ENCODE assay signal across 22 mouse cellular contexts in genomic region chr8:6166433-6166832, GRCm38 (mm10).
DNase-seq lines count a peak whose midpoint lies in the region; ATAC-seq and TF ChIP-seq lines count a peak whose summit lies in the region.
"Had no signal": no experiment of that assay in that cellular context is flagged by ENCODE, and none has a peak within 500 bp of the region (broad histone marks: within the 10 kb centered on the region; RNA-seq: fewer than 3 reads in every experiment).

No protein-coding gene starts in this region.

- ATAC-seq in forebrain, embryonic 14.5 days, result no peak
- peak; percentile 70 for ATAC-seq in forebrain, embryonic 16.5 days
- ATAC-seq in forebrain, embryonic 13.5 days, result no peak; the same call in 1 of the 2 replicates
- ATAC-seq: activated CD4-positive, CD25-positive, alpha-beta regulatory T cell, adult 4 months; CD4-positive, CD25-positive, alpha-beta regulatory T cell, adult 4 months; Patski had no signal

- H3K27ac ChIP-seq in forebrain, embryonic 14.5 days (ENCODE audit: low read depth, low read length), result no peak overlapping the region
- H3K27ac ChIP-seq in forebrain, embryonic 10.5 days, result no peak overlapping the region
- no peak overlapping the region for H3K27ac ChIP-seq in forebrain, embryonic 16.5 days (ENCODE audit: low read length)
- no peak overlapping the region for H3K27ac ChIP-seq in forebrain, embryonic 13.5 days

- no peaks in the 10 kb centered on the region for H3K36me3 ChIP-seq in forebrain, embryonic 14.5 days (ENCODE audit: control insufficient read depth, insufficient read depth, low read length)
- H3K36me3 ChIP-seq in forebrain, embryonic 10.5 days (replicated peaks), result no peaks in the 10 kb centered on the region
- H3K36me3 ChIP-seq in forebrain, embryonic 16.5 days (ENCODE audit: control insufficient read depth, insufficient read depth), result no peaks in the 10 kb centered on the region
- no peaks in the 10 kb centered on the region for H3K36me3 ChIP-seq in forebrain, embryonic 13.5 days (ENCODE audit: poor library complexity, severe bottlenecking)
- H3K36me3 ChIP-seq: G1E had no signal

- intact Hi-C loops in heart, postnatal 25 days (cut with DNase I), result no loop called here

- H3K27me3 ChIP-seq in forebrain, embryonic 14.5 days (replicated peaks; ENCODE audit: control insufficient read depth, insufficient read depth, low read length), result no peaks in the 10 kb centered on the region
- no peaks in the 10 kb centered on the region for H3K27me3 ChIP-seq in forebrain, embryonic 10.5 days (ENCODE audit: poor library complexity, severe bottlenecking)
- H3K27me3 ChIP-seq in forebrain, embryonic 16.5 days (replicated peaks; ENCODE audit: control insufficient read depth, insufficient read depth, low read length), result no peaks in the 10 kb centered on the region
- no peaks in the 10 kb centered on the region for H3K27me3 ChIP-seq in forebrain, embryonic 13.5 days
- H3K27me3 ChIP-seq: CH12.LX, Patski had no signal

- no peak overlapping the region for H3K4me2 ChIP-seq in forebrain, embryonic 14.5 days (ENCODE audit: low read length)
- no peak overlapping the region for H3K4me2 ChIP-seq in forebrain, embryonic 16.5 days (ENCODE audit: low read length)
- no peak overlapping the region for H3K4me2 ChIP-seq in forebrain, embryonic 13.5 days

- no peaks in the 10 kb centered on the region for H3K9me3 ChIP-seq in forebrain, embryonic 14.5 days (replicated peaks; ENCODE audit: control insufficient read depth, low read length)
- no peaks in the 10 kb centered on the region for H3K9me3 ChIP-seq in forebrain, embryonic 10.5 days
- H3K9me3 ChIP-seq in forebrain, embryonic 16.5 days (ENCODE audit: control insufficient read depth, low read length), result no peaks in the 10 kb centered on the region
- H3K9me3 ChIP-seq in forebrain, embryonic 13.5 days (replicated peaks), result no peaks in the 10 kb centered on the region
- H3K9me3 ChIP-seq: G1E had no signal

- no peak for TF ChIP-seq POLR2A in brain, embryonic 14.5 days (IDR thresholded peaks at IDR 0.05; ENCODE audit: borderline replicate concordance, extremely low read depth, insufficient read depth, insufficient read length, poor library complexity, severe bottlenecking)

- TF ChIP-seq CTCF in brain, embryonic 14.5 days (IDR thresholded peaks at IDR 0.05; ENCODE audit: borderline replicate concordance, extremely low read depth, insufficient read depth, insufficient read length), result no peak

- DNase-seq in forebrain, embryonic 14.5 days (ENCODE audit: low spot score), result peak; percentile 20
- DNase-seq in forebrain, embryonic 10.5 days (ENCODE audit: extremely low spot score, low spot score), result no peak
- peak; percentile 57 for DNase-seq in brain, embryonic 14.5 days (ENCODE audit: low read depth)
- no peak for DNase-seq in heart, postnatal 25 days (ENCODE audit: low spot score)
- DNase-seq: adrenal gland, adult 2 months; adrenal gland, adult 8-10 months; adrenal gland, postnatal 10 days; adrenal gland, postnatal 14 days; adrenal gland, postnatal 25 days; adrenal gland, postnatal 36 days; B cell, adult 2 months; cerebellum, adult 11 months; cerebellum, adult 11-12 months; cerebellum, adult 18-20 months; cerebellum, adult 2 months had no signal

- no peaks in the 10 kb centered on the region for H3K4me1 ChIP-seq in forebrain, embryonic 14.5 days (ENCODE audit: control insufficient read depth, insufficient read depth, low read length)
- H3K4me1 ChIP-seq in forebrain, embryonic 10.5 days, result no peaks in the 10 kb centered on the region
- H3K4me1 ChIP-seq in forebrain, embryonic 16.5 days (replicated peaks; ENCODE audit: control insufficient read depth, insufficient read depth, low read length), result no peaks in the 10 kb centered on the region
- H3K4me1 ChIP-seq in forebrain, embryonic 13.5 days, result no peaks in the 10 kb centered on the region

- no peak overlapping the region for H3K4me3 ChIP-seq in forebrain, embryonic 14.5 days (ENCODE audit: low read depth, low read length)
- H3K4me3 ChIP-seq in forebrain, embryonic 10.5 days, result no peak overlapping the region
- no peak overlapping the region for H3K4me3 ChIP-seq in forebrain, embryonic 16.5 days (replicated peaks; ENCODE audit: low read length)
- H3K4me3 ChIP-seq in forebrain, embryonic 13.5 days, result no peak overlapping the region

- H3K9ac ChIP-seq in forebrain, embryonic 14.5 days (ENCODE audit: low read length), result no peak overlapping the region
- no peak overlapping the region for H3K9ac ChIP-seq in forebrain, embryonic 16.5 days (replicated peaks; ENCODE audit: low read depth, low read length)
- no peak overlapping the region for H3K9ac ChIP-seq in forebrain, embryonic 13.5 days

Comparison
In these comparisons a context has a peak if more than half of its experiments do, and no peak if none do; other contexts are left out.
1. DNase-seq: peak in forebrain, embryonic 14.5 days (single experiment) and brain, embryonic 14.5 days (single experiment); none in forebrain, embryonic 10.5 days (single experiment) and heart, postnatal 25 days (single experiment).